Mouse (Mus musculus): Measurements from ENCODE around the gene Rab5if.

GRCm38 (mm10) chr2:156863487-156864160, 696 bp downstream of the Rab5if start:
- TF ChIP-seq CTCF (conservative IDR thresholded peaks at IDR 0.05; ENCODE audit: low read length), result no peak
- no peak for TF ChIP-seq NANOG (IDR thresholded peaks at IDR 0.05; ENCODE audit: borderline replicate concordance, low read length)

Data from E14TG2a.4 (cell line).